Mouse (Mus musculus) intestine, embryonic 16.5 days (tissue): Measurements from ENCODE around the gene Tgtp1. TPM values are rescaled to one million over a fixed set of nuclear protein-coding genes. Genes with fewer than 3 reads are reported as not detected.
"Not testable (repeated sequence)": the region's sequence is repeated elsewhere in the genome, so short reads cannot be mapped to it uniquely, and the experiment has no call there.

ENCODE experiments used
- ATAC-seq: fragments of 200-750 bp; cut with Nextera tagmentation; 2 replicates; pipeline ENCODE4 v1.8.0; 2017; ENCODE audit warnings: moderate TSS enrichment, moderate library complexity
- H3K27ac ChIP-seq: fragments of 300-500 bp; sonication (generic); 2 replicates; pipeline ENCODE4 v1.5.1; 2014; ENCODE audit warnings: mild to moderate bottlenecking, low read length
- H3K27me3 ChIP-seq: fragments of 300-500 bp; sonication (generic); replicated peaks from 2 replicates; pipeline ENCODE4 v1.6.1; 2014; ENCODE audit warnings: low read length, control low read depth, mixed read lengths; ENCODE audit not compliant: control insufficient read depth, insufficient read depth
- H3K36me3 ChIP-seq: fragments of 300-500 bp; sonication (generic); 2 replicates; pipeline ENCODE4 v1.6.1; 2014; ENCODE audit warnings: low read length, control low read depth; ENCODE audit not compliant: control insufficient read depth, insufficient read depth
- H3K4me1 ChIP-seq: fragments of 300-500 bp; sonication (generic); 2 replicates; pipeline ENCODE4 v1.6.1; 2014; ENCODE audit warnings: low read length, control low read depth, mixed read lengths; ENCODE audit not compliant: control insufficient read depth, insufficient read depth
- H3K4me2 ChIP-seq: fragments of 300-500 bp; sonication (generic); 2 replicates; pipeline ENCODE4 v1.6.1; 2014; ENCODE audit warnings: low read depth, low read length, control low read depth
- H3K4me3 ChIP-seq: fragments of 300-500 bp; sonication (generic); 2 replicates; pipeline ENCODE4 v1.5.1; 2014; ENCODE audit warnings: mild to moderate bottlenecking, low read length
- H3K9ac ChIP-seq: fragments of 300-500 bp; sonication (generic); 2 replicates; pipeline ENCODE4 v1.6.1; 2014; ENCODE audit warnings: low read depth, low read length
- H3K9me3 ChIP-seq: fragments of 300-500 bp; sonication (generic); 2 replicates; pipeline ENCODE4 v1.6.1; 2016; ENCODE audit warnings: low read length, control low read depth; ENCODE audit not compliant: control insufficient read depth
- WGBS: fragments of 180-500 bp; shearing (Covaris S2); extraction: QIAGEN DNeasy Blood & Tissue Kit; methylation state at CpG from one replicate; pipeline ENCODE4 v1.1.7; 2014; 5-methylcytosine and 5-hydroxymethylcytosine counted together
- polyA plus RNA-seq: library from polyadenylated mRNA; unstranded; fragments of >200 nt; fragmentation: Nextera tagmentation; extraction: Ambion mirVana; gene quantifications from 2 replicates; pipeline ENCODE4 v1.2.1, GENCODE M21; 2015

Tgtp1 gene
- polyA plus RNA-seq = 1.9 and 2.1 TPM in 2 replicates

DNA sequence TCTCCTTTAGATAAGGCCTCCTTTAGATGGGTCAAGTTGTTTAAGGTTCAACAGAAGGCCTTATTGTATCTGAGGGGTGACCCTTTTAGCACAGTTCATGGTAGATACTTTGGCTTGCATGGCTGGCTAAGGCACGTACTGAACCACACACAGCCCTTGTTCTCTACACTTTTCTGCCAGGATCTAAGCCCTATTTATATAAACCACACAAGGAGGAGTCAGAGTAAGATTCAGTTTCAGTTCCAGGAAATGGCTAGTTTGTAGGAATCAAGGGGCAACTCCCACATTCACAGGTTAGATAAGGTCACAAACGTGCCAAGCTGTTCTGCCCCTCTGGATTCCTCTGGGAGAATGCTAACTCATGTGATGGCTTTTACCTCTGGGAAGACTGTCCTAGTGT, at the start of gene Tgtp1:
Tgtp1 (minus strand) TSS at position 155 of the 400 bp plus-strand sequence.
- not testable (repeated sequence) for H3K36me3 ChIP-seq, H3K27me3 ChIP-seq, H3K27ac ChIP-seq, ATAC-seq, H3K4me2 ChIP-seq, H3K9ac ChIP-seq, H3K4me1 ChIP-seq, H3K9me3 ChIP-seq, H3K4me3 ChIP-seq
- WGBS = 37% methylated on average over 2 of the region's 2 CpGs

DNA sequence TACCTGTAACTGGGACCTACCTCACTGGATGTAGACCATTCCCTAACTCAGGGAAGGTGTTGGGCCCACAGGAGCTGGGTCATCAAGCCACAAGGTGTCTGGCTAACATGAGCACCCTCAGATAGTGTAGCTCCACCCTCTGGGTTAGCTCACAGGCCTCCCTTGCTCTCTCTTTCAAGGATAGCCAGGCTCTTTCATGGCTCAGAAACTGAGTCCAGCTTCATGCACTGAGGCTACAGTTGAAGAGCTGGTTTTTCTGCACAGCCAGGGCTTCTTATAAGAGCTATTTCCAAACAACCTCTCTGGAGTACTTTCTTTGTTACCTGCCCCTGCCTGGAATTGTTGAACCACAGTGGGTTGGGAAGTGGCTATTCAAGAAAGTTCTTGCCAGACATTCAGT, 18.1 kb upstream of the Tgtp1 start:
- H3K36me3 ChIP-seq, H3K9ac ChIP-seq, H3K4me3 ChIP-seq, H3K4me1 ChIP-seq, H3K9me3 ChIP-seq, H3K27ac ChIP-seq, H3K4me2 ChIP-seq, H3K27me3 ChIP-seq, ATAC-seq: not testable (repeated sequence)

DNA sequence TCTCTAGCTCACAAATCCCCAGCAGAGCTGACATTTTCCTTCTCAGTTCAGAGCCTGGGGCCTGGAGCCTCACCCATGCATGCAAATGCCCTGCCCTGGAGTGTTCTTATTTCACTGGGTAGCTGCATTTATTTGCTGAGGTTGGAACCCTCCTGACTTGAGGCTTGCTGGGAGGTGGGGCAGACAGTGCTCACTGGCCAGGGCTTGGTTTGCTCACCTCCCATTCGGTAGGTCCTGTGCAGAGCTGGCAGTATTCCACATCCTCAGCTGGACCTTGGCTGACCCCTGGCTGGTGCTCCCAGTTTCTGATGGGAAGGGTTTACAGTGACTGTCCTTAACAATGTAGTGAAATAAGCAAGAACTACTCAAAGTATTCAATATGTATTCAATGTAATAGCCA, 12.8 kb upstream of the Tgtp1 start:
- H3K27me3 ChIP-seq, H3K27ac ChIP-seq, H3K9me3 ChIP-seq, ATAC-seq, H3K4me1 ChIP-seq, H3K9ac ChIP-seq, H3K36me3 ChIP-seq, H3K4me3 ChIP-seq, H3K4me2 ChIP-seq: not testable (repeated sequence)
- 13% methylated on average over 1 of the region's 1 CpGs for WGBS

- not testable (repeated sequence) for H3K9ac ChIP-seq, H3K36me3 ChIP-seq, H3K27me3 ChIP-seq, H3K4me1 ChIP-seq, H3K9me3 ChIP-seq, H3K27ac ChIP-seq, H3K4me3 ChIP-seq, H3K4me2 ChIP-seq, ATAC-seq
- 62% methylated on average over 2 of the region's 2 CpGs for WGBS
These were observed 12.3 kb upstream of the Tgtp1 start for GRCm38 (mm10) chr11:49006317-49006716.

DNA sequence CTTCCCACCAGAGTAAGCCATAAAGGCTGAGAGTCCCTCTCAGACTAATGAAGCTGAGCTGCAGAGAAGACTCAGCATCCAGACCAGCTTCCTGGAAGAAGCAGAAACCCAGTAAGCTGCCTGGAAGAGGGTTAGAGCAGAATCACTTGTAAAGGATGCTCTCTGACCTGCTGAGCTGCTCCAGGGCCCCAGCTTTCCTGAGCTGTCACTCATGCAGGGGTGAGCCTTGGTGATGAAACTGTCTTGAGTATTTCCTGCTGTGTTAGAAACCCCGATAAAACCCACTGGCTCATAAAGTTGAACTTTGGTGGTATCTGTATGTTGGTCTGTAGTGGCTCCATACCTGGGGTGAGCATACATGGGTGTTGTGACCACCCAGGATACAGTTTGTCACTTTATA, 6.4 kb upstream of the Tgtp1 start:
- not testable (repeated sequence) for H3K9me3 ChIP-seq, H3K27ac ChIP-seq, H3K4me2 ChIP-seq, H3K4me3 ChIP-seq, H3K9ac ChIP-seq, H3K36me3 ChIP-seq, H3K27me3 ChIP-seq, ATAC-seq, H3K4me1 ChIP-seq
- 58% methylated on average over 1 of the region's 1 CpGs for WGBS

GRCm38 (mm10) chr11:48993296-48993695, 676 bp downstream of the Tgtp1 start:
- H3K27ac ChIP-seq, H3K27me3 ChIP-seq, H3K9ac ChIP-seq, H3K36me3 ChIP-seq, ATAC-seq, H3K4me1 ChIP-seq, H3K4me3 ChIP-seq, H3K9me3 ChIP-seq, H3K4me2 ChIP-seq: not testable (repeated sequence)
- 43% methylated on average over 10 of the region's 10 CpGs for WGBS

GRCm38 (mm10) chr11:48991740-48992520, 2.0 kb downstream of the Tgtp1 start, which contains the start of gene Gm12185:
TSS of gene Gm12185 (minus strand) at chr11:48992226.
- not testable (repeated sequence) for ATAC-seq, H3K27ac ChIP-seq, H3K9me3 ChIP-seq, H3K9ac ChIP-seq, H3K27me3 ChIP-seq, H3K36me3 ChIP-seq, H3K4me1 ChIP-seq, H3K4me2 ChIP-seq, H3K4me3 ChIP-seq
- WGBS = 46% methylated on average over 4 of the region's 4 CpGs

DNA sequence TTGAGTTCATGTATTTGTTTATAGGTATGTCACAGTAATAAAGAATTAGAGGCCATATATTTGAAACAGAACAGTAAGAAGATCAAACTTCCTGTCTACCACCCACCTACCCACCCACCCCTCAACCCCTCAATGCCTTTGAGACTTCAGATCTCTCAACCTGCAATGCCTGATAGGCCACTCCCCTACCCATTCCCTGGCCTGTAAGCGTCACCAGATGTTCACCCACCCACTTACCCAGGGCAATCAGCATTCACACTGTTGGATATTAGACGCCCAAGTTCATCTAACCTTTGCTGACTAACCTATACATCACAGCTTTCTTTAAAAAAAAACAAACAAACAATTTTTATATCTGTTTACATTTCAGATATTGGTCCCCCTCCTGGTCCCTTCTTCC, 4.0 kb downstream of the Tgtp1 start:
- ATAC-seq, H3K4me3 ChIP-seq, H3K9me3 ChIP-seq, H3K27ac ChIP-seq, H3K9ac ChIP-seq, H3K4me1 ChIP-seq, H3K4me2 ChIP-seq, H3K27me3 ChIP-seq, H3K36me3 ChIP-seq: not testable (repeated sequence)
- 74% methylated on average over 1 of the region's 2 CpGs for WGBS

DNA sequence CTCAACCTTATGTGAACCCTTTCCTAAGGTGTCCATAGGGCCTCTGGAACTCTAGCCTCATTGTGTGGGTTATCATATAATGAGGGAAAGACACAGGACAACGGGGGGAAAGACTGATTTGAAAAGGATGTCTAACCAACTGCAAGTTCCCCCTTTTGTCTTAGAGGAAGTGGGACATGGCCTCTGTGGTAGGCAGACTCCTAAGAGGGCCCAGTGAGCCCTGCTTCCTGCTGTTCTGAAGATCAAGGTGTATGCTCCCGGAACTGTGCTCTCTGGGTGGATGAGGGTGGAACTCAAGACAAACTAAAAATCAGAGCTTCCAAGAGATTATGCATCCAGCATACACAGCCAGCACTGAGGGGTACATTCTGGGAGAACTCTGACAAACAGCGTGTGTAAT, 5.8 kb downstream of the Tgtp1 start:
- ATAC-seq, H3K27me3 ChIP-seq, H3K4me3 ChIP-seq, H3K9ac ChIP-seq, H3K27ac ChIP-seq, H3K9me3 ChIP-seq, H3K4me2 ChIP-seq, H3K4me1 ChIP-seq, H3K36me3 ChIP-seq: not testable (repeated sequence)
- 69% methylated on average over 2 of the region's 3 CpGs for WGBS

GRCm38 (mm10) chr11:48982848-48983247, 11.1 kb downstream of the Tgtp1 start:
- H3K27me3 ChIP-seq, H3K27ac ChIP-seq, H3K36me3 ChIP-seq, H3K4me3 ChIP-seq, ATAC-seq, H3K9me3 ChIP-seq, H3K9ac ChIP-seq, H3K4me2 ChIP-seq, H3K4me1 ChIP-seq: not testable (repeated sequence)
- no CpG with 5 or more reads among the region's 3 CpGs for WGBS
